Mouse (Mus musculus) lung, adult 2 months (tissue): Measurements from ENCODE around the gene Rps2. TPM values are rescaled to one million over a fixed set of nuclear protein-coding genes. Genes with fewer than 3 reads are reported as not detected.
"Not testable (repeated sequence)": the region's sequence is repeated elsewhere in the genome, so short reads cannot be mapped to it uniquely, and the experiment has no call there.

Experiments
- DNase-seq: peaks from one replicate; pipeline ENCODE4 v3.0.0; 2022
- H3K4me1 ChIP-seq: fragments of 200-500 bp; 2 replicates; pipeline ENCODE4 v1.6.1; 2011; ENCODE audit warnings: low read length; ENCODE audit not compliant: control insufficient read depth, insufficient read depth
- H3K4me3 ChIP-seq: fragments of 200-500 bp; replicated peaks from 2 replicates; pipeline ENCODE3; 2011; ENCODE audit warnings: low read depth, mild to moderate bottlenecking, control low read depth, low read length; ENCODE audit errors: extremely low read depth
- CTCF ChIP-seq: fragments of 200-500 bp; IDR thresholded peaks from 2 replicates; pipeline ENCODE4 v1.5.1; 2011; ENCODE audit warnings: mild to moderate bottlenecking, low read length, control low read depth; ENCODE audit not compliant: insufficient read depth
- POLR2A ChIP-seq: fragments of 200-500 bp; IDR thresholded peaks from 2 replicates; pipeline ENCODE4 v1.6.1; 2011; ENCODE audit warnings: low read depth, mild to moderate bottlenecking, control low read depth, low read length, borderline replicate concordance; ENCODE audit errors: extremely low read depth
- WGBS: fragments of 180-500 bp; shearing (Covaris S2); methylation state at CpG from one replicate; pipeline ENCODE4 v1.1.7; 2018; 5-methylcytosine and 5-hydroxymethylcytosine counted together
- polyA plus RNA-seq: library from polyadenylated mRNA; depleted of rRNA; stranded (reverse); fragments of >200 nt; gene quantifications from 2 replicates; pipeline ENCODE4 v1.2.3, GENCODE M21; 2012

Gene Rps2
- polyA plus RNA-seq, 1 experiment = 2,135 TPM

- WGBS = 86% methylated on average over 2 of the region's 2 CpGs
- DNase-seq = no peak
- peaks cover 2% of the 10 kb centered on the region for H3K4me1 ChIP-seq
- no peak overlapping the region for H3K4me3 ChIP-seq
- TF ChIP-seq CTCF = no peak
- no peak for TF ChIP-seq POLR2A
These were observed 18.4 kb upstream of the Rps2 start for GRCm38 (mm10) chr17:24699473-24699872.

- 87% methylated on average over 9 of the region's 9 CpGs for WGBS
- Histone ChIP-seq H3K4me1 (peaks cover 2% of the 10 kb centered on the region), H3K4me3 (no peak overlapping the region)
- TF ChIP-seq CTCF (no peak), POLR2A (no peak)
- no peak for DNase-seq
These were observed 16.7 kb upstream of the Rps2 start for GRCm38 (mm10) chr17:24701251-24701650.

GRCm38 (mm10) chr17:24705821-24706220, 12.1 kb upstream of the Rps2 start:
- TF ChIP-seq CTCF = no peak
- TF ChIP-seq POLR2A = no peak
- DNase-seq = no peak
- WGBS = 96% methylated on average over 3 of the region's 3 CpGs
- no peak overlapping the region for H3K4me3 ChIP-seq
- H3K4me1 ChIP-seq = 0 out of 2 replicates have a peak, but pooled peaks cover 2% of the 10 kb centered on the region

- TF ChIP-seq POLR2A (peak; percentile 83; the same call in 1 of the 2 replicates), CTCF (no peak)
- 3% methylated on average over 32 of the region's 32 CpGs for WGBS
- peak; percentile 94 for DNase-seq
- Histone ChIP-seq H3K4me1 (0 out of 2 replicates have a peak, but pooled peaks cover 2% of the 10 kb centered on the region), H3K4me3 (peak within 1 kb of the TSS; percentile 87)
These were observed 10.7 kb upstream of the Rps2 start, which contains the start of gene Tbl3 for GRCm38 (mm10) chr17:24706982-24707800. TSS of gene Tbl3 (minus strand) at chr17:24707660.

GRCm38 (mm10) chr17:24707801-24708425, 10.0 kb upstream of the Rps2 start:
- no peak for TF ChIP-seq POLR2A
- WGBS = 2% methylated on average over 24 of the region's 24 CpGs
- Histone ChIP-seq H3K4me1 (0 out of 2 replicates have a peak, but pooled peaks cover 2% of the 10 kb centered on the region), H3K4me3 (peak overlapping the region; percentile 87)
- no peak for DNase-seq

- TF ChIP-seq POLR2A (no peak), CTCF (no peak)
- Histone ChIP-seq H3K4me3 (no peak overlapping the region), H3K4me1 (0 out of 2 replicates have a peak, but pooled peaks cover 2% of the 10 kb centered on the region)
- DNase-seq = no peak
- WGBS = 20% methylated on average over 2 of the region's 2 CpGs
These were observed 9.3 kb upstream of the Rps2 start for GRCm38 (mm10) chr17:24708646-24709045.

- no peak for DNase-seq
- TF ChIP-seq CTCF (no peak), POLR2A (no peak)
- H3K4me1 ChIP-seq = peaks cover 2% of the 10 kb centered on the region; the same call in 1 of the 2 replicates
- no peak overlapping the region for H3K4me3 ChIP-seq
- 83% methylated on average over 6 of the region's 6 CpGs for WGBS
These were observed 2.4 kb upstream of the Rps2 start for GRCm38 (mm10) chr17:24715556-24715955.

- peaks cover 4% of the 10 kb centered on the region; the same call in 1 of the 2 replicates for H3K4me1 ChIP-seq
- no peak for DNase-seq
- 97% methylated on average over 15 of the region's 15 CpGs for WGBS
- H3K4me3 ChIP-seq = no peak overlapping the region
- TF ChIP-seq POLR2A (no peak), CTCF (no peak)
These were observed 1.7 kb upstream of the Rps2 start for GRCm38 (mm10) chr17:24716166-24716682.

- DNase-seq, H3K4me3 ChIP-seq, H3K4me1 ChIP-seq: not testable (repeated sequence)
- 57% methylated on average over 5 of the region's 5 CpGs for WGBS
These were observed 1.0 kb downstream of the Rps2 start for GRCm38 (mm10) chr17:24718938-24719337.
